Mouse (Mus musculus): ENCODE measurements at regions not wholly inside any gene's neighbourhood (a gene's known extent, or its start where the extent isn't known, plus 50 kb on each side); places are given as distances from the start of the nearest gene placed in this dataset. TPM values are rescaled to one million over a fixed set of nuclear protein-coding genes. Genes with fewer than 3 reads are reported as not detected.

DNA sequence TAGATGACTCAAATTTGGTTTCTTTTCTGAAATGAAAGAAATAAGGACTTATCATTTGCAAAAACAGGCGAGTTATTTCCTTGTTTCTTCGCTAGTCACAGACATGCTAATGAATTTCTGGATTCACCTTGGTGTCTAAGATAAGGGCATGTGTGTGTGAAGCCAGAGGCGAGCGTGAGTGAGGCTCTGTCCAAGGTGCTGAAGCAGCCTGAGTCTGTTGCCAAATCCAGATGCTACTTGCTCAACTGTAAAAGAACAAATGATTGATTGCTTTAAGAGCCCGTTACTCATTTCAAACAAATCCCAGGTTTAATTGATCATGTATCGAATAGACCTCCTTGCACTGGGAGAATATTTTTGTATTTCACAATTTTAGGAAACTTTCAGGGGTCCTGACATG lies 86.6 kb upstream of the Api5 start:
- Histone ChIP-seq H3K36me3 (ENCODE audit: insufficient read depth, low read length) (no peaks in the 10 kb centered on the region), H3K4me1 (ENCODE audit: insufficient read depth, low read length) (no peaks in the 10 kb centered on the region), H3K9ac (replicated peaks; ENCODE audit: low read length, poor library complexity, severe bottlenecking) (no peak overlapping the region), H3K9me3 (ENCODE audit: low read length) (no peaks in the 10 kb centered on the region), H3K4me2 (ENCODE audit: low read depth, low read length, poor library complexity, severe bottlenecking) (no peak overlapping the region), H3K27ac (ENCODE audit: low read depth, low read length) (no peak overlapping the region), H3K4me3 (ENCODE audit: low read depth, low read length) (no peak overlapping the region), H3K27me3 (ENCODE audit: insufficient read depth, low read length) (no peaks in the 10 kb centered on the region)
- 39% methylated on average over 6 of the region's 6 CpGs for WGBS
- TF ChIP-seq CTCF (IDR thresholded peaks at IDR 0.05) = no peak
- ATAC-seq (ENCODE audit: low FRiP score) = no peak
- no peak for DNase-seq (ENCODE audit: low spot score)

DNA sequence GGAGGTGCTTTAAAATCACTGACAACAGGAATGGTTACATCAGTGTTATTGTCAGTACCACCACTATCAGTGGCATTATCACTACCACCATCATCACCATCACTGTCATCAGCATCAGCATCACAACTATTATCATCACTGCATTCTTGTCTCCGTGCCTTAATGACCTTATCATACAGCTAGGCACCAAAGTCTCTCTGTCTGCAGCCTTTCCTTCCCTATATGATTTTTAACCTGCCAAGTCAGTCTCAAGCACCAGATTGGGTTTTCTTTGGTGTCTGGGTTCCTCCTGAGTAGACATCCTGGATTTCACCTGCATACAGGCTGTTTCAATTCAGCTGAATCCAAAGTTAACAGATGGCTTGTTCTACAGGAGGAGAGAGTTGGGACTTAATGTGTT lies 78.9 kb upstream of the Api5 start:
- no peaks in the 10 kb centered on the region for H3K27me3 ChIP-seq (ENCODE audit: insufficient read depth, low read length)
- no peaks in the 10 kb centered on the region for H3K36me3 ChIP-seq (ENCODE audit: insufficient read depth, low read length)
- ATAC-seq (ENCODE audit: low FRiP score) (no peak), DNase-seq (ENCODE audit: low spot score) (no peak)
- no peak overlapping the region for H3K9ac ChIP-seq (replicated peaks; ENCODE audit: low read length, poor library complexity, severe bottlenecking)
- no peak for TF ChIP-seq CTCF (IDR thresholded peaks at IDR 0.05)
- H3K4me2 ChIP-seq (ENCODE audit: low read depth, low read length, poor library complexity, severe bottlenecking) = no peak overlapping the region
- no peaks in the 10 kb centered on the region for H3K9me3 ChIP-seq (ENCODE audit: low read length)
- H3K4me3 ChIP-seq (ENCODE audit: low read depth, low read length) = no peak overlapping the region
- no peak overlapping the region for H3K27ac ChIP-seq (ENCODE audit: low read depth, low read length)
- no peaks in the 10 kb centered on the region for H3K4me1 ChIP-seq (ENCODE audit: insufficient read depth, low read length)
- 72% methylated on average over 1 of the region's 1 CpGs for WGBS

DNA sequence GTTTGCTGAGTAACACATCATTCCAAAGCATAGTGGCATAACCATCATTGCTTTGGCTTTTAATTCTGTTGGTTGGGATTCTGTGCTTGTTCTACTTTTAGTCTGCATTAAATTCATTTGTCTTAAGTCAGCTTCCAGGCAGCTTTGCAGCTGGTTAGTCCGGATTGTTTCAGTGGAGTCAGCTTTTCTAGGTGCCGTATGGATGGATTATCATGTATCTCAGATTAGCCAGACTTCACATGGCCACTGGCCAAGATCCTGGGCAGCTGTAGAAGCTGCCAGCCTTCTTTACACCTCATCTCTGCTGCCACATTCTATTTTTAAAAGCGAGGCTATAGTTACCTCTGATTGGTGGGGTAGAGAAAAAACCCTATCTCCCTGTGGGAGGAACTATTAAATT lies 74.1 kb upstream of the Api5 start:
- H3K4me3 ChIP-seq (ENCODE audit: low read depth, low read length) = no peak overlapping the region
- no peak for ATAC-seq (ENCODE audit: low FRiP score)
- H3K9me3 ChIP-seq (ENCODE audit: low read length) = no peaks in the 10 kb centered on the region
- no peak overlapping the region for H3K27ac ChIP-seq (ENCODE audit: low read depth, low read length)
- H3K9ac ChIP-seq (replicated peaks; ENCODE audit: low read length, poor library complexity, severe bottlenecking) = no peak overlapping the region
- no peaks in the 10 kb centered on the region for H3K4me1 ChIP-seq (ENCODE audit: insufficient read depth, low read length)
- 63% methylated on average over 3 of the region's 3 CpGs for WGBS
- TF ChIP-seq CTCF (IDR thresholded peaks at IDR 0.05) = no peak
- no peak overlapping the region for H3K4me2 ChIP-seq (ENCODE audit: low read depth, low read length, poor library complexity, severe bottlenecking)
- DNase-seq (ENCODE audit: low spot score) = peak; percentile 30
- H3K36me3 ChIP-seq (ENCODE audit: insufficient read depth, low read length) = no peaks in the 10 kb centered on the region
- H3K27me3 ChIP-seq (ENCODE audit: insufficient read depth, low read length) = no peaks in the 10 kb centered on the region

DNA sequence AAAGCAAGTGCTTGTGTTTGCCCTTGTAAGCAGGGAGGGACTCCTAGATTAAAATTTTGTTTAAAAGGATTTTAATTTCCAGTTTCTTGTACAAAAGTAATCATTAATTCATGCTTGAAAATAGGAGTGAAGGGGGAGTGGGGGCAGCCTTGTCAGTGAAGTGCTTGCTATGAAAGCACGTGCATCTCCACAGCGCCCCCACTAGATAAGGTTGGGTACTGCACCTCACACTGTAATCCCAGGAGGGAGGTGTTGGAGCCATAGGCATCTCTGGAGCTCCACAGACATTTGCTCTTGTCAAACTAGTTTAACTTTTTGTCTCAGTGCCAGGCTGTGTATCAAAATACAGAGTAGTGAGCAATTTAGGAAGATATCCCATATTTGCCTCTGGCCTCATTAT lies 62.7 kb upstream of the Api5 start:
- ATAC-seq (ENCODE audit: low FRiP score) (no peak), DNase-seq (ENCODE audit: low spot score) (no peak)
- Histone ChIP-seq H3K27me3 (ENCODE audit: insufficient read depth, low read length) (no peaks in the 10 kb centered on the region), H3K36me3 (ENCODE audit: insufficient read depth, low read length) (no peaks in the 10 kb centered on the region), H3K27ac (ENCODE audit: low read depth, low read length) (no peak overlapping the region), H3K4me2 (ENCODE audit: low read depth, low read length, poor library complexity, severe bottlenecking) (no peak overlapping the region), H3K4me3 (ENCODE audit: low read depth, low read length) (no peak overlapping the region), H3K4me1 (ENCODE audit: insufficient read depth, low read length) (no peaks in the 10 kb centered on the region), H3K9ac (replicated peaks; ENCODE audit: low read length, poor library complexity, severe bottlenecking) (no peak overlapping the region), H3K9me3 (ENCODE audit: low read length) (no peaks in the 10 kb centered on the region)
- 51% methylated on average over 2 of the region's 2 CpGs for WGBS
- peak; percentile 38 for TF ChIP-seq CTCF (IDR thresholded peaks at IDR 0.05)

DNA sequence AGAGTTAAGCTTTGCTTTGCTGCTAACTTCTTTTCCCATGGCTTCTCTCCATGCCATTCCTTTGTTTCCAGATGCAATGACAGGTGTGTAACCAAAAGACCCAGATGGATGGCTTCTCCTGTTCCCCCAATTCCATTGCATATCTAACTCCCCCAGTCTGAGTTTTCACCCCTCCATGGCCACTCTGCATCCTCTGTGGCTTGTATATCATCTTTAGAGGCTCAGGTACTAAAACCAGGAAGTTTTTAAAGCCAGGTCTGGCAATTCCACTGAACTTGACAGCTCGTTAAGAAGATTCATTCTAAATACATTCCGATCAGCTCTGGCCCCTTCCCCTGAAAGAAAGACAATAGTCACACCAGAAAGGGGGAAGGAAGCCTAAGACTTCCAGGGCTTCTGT lies 60.6 kb upstream of the Api5 start:
- Histone ChIP-seq H3K9ac (replicated peaks; ENCODE audit: low read length, poor library complexity, severe bottlenecking) (no peak overlapping the region), H3K27me3 (ENCODE audit: insufficient read depth, low read length) (no peaks in the 10 kb centered on the region), H3K4me2 (ENCODE audit: low read depth, low read length, poor library complexity, severe bottlenecking) (no peak overlapping the region), H3K36me3 (ENCODE audit: insufficient read depth, low read length) (no peaks in the 10 kb centered on the region), H3K4me3 (ENCODE audit: low read depth, low read length) (no peak overlapping the region), H3K9me3 (ENCODE audit: low read length) (no peaks in the 10 kb centered on the region), H3K27ac (ENCODE audit: low read depth, low read length) (no peak overlapping the region), H3K4me1 (ENCODE audit: insufficient read depth, low read length) (no peaks in the 10 kb centered on the region)
- no peak for TF ChIP-seq CTCF (IDR thresholded peaks at IDR 0.05)
- DNase-seq (ENCODE audit: low spot score) (no peak), ATAC-seq (ENCODE audit: low FRiP score) (no peak)
- WGBS = 81% methylated on average over 2 of the region's 2 CpGs

Small RNAs in the stretch of these regions (microRNA-seq; reads per million reads assigned to microRNA genes)
- gene Gm44461 (ENCODE audit: borderline number of aligned reads) = not detected

Measured in midbrain, postnatal 0 days (tissue).